Mouse (Mus musculus) lung, postnatal 14 days (tissue): ENCODE measurements around the gene Hrct1.
A peak's percentile ranks its signal among the peaks of the same experiment; 100 is the strongest.

Source experiments
- DNase-seq: peaks from one replicate; pipeline ENCODE4 v3.0.0; 2021

The Hrct1 gene

DNA sequence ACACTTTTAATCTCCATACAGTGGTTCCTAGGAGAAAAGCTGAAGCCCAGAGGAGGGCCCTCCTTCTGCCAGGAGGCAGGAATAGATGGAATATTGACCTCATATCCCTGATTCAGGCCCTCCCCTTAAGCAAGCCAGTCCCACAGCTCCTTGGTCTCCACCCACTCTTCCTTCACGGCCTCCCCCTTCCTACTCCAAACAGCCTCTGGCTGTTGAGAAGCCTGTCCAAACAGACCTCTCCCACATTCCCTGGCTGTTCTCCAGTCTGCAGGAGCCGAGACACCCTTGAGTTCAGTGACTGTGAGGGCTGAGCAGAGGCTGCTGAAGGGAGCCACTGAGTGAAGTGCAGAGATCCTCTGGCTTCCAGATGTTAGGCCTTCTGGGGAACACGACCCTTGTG lies at the start of gene Hrct1:
Hrct1 (plus strand) TSS at position 194 of the 400 bp plus-strand sequence.
- DNase-seq: peak; percentile 90

DNA sequence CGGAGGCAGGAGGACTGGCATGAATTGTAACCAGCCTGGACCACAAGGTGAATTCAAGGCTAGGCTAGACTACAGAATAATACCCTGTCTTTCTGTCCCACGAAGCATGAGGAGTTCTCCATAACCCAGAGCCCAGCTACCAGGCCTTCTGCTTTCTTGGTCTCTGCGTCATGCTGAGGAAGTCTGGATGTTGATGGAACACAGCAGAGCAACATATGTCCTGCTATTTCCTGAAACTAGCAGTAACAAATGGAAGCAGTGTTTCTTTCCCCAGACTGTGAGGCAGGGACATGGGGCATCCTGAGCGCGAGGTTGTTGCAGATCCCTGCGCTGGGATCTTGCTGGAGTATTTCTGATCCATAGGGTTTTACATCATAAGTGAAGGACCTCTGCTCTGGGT lies 48.4 kb upstream of the Hrct1 start:
- DNase-seq: no peak

- DNase-seq: no peak
These were observed 47.5 kb upstream of the Hrct1 start for GRCm38 (mm10) chr4:43679416-43680043.

- no peak for DNase-seq
These were observed 37.0 kb upstream of the Hrct1 start for GRCm38 (mm10) chr4:43690021-43690420.

- DNase-seq: no peak
These were observed 36.0 kb upstream of the Hrct1 start for GRCm38 (mm10) chr4:43691026-43691425.

DNA sequence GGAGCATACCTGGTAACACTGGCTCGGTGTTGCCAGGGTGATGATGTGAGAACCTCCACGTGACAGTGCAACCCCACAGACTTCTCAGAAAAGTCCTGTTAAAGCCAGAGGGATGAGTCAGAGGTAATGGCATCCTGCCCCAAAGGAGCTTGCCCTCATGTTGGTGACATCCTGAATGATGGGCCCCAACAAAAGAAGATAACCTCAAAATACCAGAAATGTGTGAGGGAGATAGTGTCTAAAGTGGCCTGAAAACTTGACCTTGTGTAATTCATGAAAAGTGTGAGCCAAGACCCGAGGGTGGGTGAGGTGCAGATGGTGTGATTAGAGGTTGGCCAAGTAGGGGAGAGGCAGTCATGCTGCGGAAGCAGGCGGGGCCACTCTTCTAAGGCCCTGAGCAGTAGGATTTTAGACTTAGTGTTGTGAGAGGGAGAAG lies 33.2 kb upstream of the Hrct1 start:
- peak; percentile 46 for DNase-seq

GRCm38 (mm10) chr4:43694439-43695248 lies 32.3 kb upstream of the Hrct1 start:
- DNase-seq: no peak

DNA sequence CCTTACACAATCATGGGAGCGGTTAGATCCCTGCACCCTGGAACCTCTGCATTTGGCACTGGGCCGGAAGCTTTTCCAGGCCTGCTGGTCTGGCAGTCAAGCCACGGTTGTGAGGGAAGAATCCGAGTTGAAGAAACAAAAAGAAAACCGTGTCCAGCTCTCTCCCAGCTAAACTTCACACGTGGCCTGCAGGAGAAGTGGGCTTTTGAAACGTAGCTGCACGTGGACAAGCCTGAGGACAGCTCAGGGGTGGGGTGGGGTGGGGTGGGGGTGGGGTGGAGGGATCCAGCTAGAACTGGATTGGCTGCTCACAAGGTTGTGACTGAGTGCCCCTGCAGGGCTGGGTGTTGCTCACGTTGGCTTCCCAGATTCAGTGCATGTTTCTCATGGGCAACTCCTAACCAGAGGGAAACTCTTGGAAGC lies 31.7 kb upstream of the Hrct1 start:
- DNase-seq: peak; percentile 67

DNA sequence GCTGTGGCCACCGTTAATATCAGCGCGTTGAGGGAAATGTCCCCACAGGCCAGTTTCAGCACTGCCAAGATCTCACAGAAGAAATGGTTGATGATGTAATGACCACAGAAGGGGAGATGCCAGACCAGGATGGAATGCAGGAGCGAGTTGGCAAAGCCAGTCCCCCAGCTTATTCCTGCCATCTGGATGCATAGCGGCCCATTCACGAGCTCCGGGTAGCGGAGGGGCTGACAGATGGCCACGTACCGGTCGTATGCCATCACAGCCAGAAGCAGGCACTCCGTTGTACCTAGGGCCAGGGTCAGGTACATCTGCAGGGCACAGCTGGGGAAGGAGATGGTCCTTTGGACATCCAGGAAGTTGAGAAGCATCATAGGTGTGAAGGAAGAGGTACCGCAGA lies 30.4 kb upstream of the Hrct1 start:
- no peak for DNase-seq

DNA sequence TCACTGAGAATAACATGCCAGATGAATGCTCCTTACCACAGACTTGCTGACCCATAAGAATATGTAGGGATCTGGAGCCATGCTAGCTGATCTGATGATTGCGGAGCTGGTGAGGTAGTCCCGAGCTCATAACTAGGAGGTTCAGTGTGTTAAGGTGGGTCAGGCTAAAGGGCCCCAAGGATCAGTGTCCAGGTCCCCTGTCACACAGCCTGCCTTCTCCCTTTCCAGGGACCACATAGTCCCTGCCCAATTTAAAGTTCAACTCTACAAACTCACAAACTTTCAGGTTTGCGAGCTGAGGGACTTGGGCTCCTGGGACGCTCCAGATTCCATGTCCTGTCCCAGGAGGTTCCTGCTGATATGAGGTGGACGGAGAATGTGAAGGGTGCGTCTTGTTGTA lies 26.3 kb upstream of the Hrct1 start, which contains the start of gene Olfr70:
Olfr70 (minus strand) TSS at position 101 of the 400 bp plus-strand sequence.
- DNase-seq: no peak

- DNase-seq: no peak
These were observed 23.5 kb upstream of the Hrct1 start for GRCm38 (mm10) chr4:43703439-43703838.

GRCm38 (mm10) chr4:43703851-43704250 lies 23.1 kb upstream of the Hrct1 start:
- no peak for DNase-seq

DNA sequence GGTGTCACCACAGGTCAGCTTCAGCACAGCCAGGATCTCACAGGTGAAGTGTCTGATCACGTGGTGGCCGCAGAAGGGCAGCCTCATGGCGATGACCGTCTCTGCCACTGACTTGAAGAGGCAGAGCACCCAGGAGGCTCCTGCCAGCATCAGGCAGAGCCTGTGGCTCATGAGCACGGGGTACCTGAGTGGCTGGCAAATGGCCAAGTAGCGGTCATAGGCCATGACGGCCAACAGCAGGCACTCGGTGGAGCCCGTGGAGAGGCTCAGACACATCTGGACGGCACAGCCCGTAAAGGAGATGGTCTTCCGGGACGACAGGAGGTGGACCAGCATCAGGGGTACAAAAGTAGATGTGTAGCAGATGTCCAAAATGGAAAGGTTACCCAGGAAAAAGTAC lies 21.0 kb upstream of the Hrct1 start:
- no peak for DNase-seq

GRCm38 (mm10) chr4:43709869-43710268 lies 17.1 kb upstream of the Hrct1 start, which contains the start of gene Olfr71:
Olfr71 (minus strand) TSS chr4:43710255.
- peak; percentile 57 for DNase-seq

GRCm38 (mm10) chr4:43711821-43712220 lies 15.2 kb upstream of the Hrct1 start:
- peak; percentile 91 for DNase-seq

DNA sequence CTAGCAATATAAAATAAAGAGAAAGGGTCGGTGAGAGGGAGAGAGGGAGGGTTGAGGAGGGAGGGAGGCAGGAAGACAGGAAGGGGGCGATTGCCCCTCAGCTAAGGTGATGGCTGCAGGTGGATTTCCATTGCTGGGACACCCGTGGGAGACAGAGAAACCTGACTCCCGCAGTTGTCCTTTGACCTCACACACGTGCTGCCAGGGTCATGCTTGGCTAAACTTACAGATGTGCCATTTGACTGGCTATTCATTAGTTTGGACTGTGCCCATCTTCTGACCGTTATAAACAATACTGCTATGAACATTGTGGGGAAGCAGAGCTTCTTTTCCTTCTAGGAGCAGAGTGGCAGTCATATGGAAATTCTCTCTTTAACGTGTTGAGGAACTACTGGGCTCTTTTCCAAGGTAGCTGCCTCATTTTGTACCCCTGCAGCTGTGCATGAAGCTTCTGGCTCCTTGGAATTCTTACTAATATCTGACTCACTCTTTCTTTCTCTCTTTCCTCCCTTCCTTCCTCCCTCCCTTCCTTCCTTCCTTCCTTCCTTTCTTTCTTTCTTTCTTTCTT lies 13.3 kb upstream of the Hrct1 start:
- DNase-seq: no peak

DNA sequence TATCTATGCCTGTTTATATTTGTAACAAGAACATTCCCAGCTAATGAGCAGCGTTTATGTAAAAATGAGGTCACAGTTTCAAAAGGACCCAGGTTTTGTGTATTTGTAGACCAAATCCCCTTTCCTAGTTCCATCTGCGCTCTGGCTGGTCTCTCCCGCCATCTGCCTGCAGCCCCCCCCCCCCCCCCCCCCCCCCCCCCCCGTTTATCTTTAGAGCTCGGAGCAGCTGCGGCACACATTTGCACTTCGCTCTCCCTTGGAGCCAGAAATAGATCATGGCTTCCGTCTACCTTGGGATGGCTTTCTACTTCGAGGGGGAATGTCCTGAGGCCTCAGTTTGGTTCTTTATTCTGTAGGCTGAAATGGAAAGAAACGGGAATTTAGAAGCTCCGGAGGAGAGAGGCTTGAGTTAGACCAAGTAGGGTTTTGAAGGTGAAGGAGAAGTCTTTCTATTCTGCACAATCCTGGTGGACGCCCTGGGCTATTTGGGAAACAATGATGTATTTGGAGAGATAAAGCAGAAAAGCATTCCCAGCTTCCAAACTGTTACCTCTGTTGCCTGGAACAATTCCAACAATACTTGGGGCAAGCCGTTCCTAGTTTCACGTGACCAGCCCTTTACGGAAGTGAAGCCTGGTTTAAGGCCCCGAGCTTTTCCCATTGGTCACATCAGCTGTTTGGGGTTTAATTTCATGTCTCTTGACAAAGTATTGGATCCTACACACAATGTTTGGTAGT lies 6.3 kb upstream of the Hrct1 start:
- DNase-seq: no peak

- DNase-seq: no peak
These were observed 4.8 kb upstream of the Hrct1 start for GRCm38 (mm10) chr4:43722191-43722590.

DNA sequence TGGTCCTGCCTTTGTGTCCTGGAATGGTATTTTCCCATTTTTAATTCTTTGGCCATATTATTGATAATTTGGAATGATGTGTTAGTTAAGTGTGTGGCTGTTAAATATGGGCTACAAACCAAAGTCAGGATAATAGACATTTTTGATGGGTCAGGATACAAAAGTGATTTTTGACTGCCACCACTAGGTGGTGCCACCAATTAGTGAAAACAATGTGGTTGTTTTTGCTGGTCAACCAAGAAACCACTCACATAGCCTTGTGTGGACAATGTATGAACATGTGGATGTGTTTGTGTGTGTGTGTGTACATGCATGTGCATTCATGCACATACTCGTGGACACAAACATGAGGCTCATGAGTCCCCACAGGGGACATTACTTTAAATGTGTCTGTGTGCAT lies 2.2 kb upstream of the Hrct1 start:
- DNase-seq: peak; percentile 79

DNA sequence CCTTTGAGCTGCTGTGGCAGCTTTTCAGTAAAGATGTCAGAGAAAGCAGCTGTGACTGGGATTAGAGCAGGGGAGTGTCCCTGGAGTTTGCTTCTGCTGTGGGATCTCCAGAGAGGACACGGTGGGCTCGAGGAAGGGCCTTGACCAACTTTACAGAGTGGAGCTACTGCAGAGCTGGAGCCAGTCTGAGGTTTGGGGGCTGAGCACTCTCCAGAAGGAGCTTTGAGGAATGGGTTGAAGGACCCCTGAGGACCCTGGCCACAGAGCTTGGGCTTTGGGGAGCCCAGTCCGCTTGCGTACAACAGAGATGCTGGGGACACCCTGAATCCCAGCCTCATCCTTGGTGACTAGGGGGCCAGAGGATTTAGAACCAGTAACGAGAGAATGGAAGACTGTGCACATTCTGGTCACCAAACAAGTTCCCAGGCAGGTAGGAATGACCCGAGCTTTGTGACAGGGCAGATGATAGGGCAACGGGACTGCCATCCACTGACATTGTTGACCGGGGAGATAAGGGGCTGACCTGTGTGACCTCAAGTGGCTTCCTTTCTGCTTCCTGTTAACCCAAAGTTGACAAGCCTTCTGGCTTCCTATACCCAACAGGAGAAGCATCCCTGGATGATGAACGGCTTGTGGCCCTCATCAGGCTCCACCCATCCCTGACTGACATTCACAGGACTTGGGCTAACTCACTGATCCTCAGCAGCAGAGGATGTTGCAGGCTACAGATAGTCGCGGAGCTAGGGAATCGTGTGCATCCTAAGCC lies 577 bp upstream of the Hrct1 start:
- no peak for DNase-seq

GRCm38 (mm10) chr4:43727718-43728575 lies 959 bp downstream of the Hrct1 start:
- DNase-seq: no peak
